Mouse (Mus musculus) intestine, postnatal 0 days (tissue): ENCODE measurements around the gene Gm9844. TPM values are rescaled to one million over a fixed set of nuclear protein-coding genes. Genes with fewer than 3 reads are reported as not detected.
"Not testable (repeated sequence)": the region's sequence is repeated elsewhere in the genome, so short reads cannot be mapped to it uniquely, and the experiment has no call there.

ENCODE experiments used
- ATAC-seq: fragments of 200-750 bp; cut with Nextera tagmentation; 2 replicates; pipeline ENCODE4 v1.8.0; 2017; ENCODE audit warnings: mild to moderate bottlenecking, moderate TSS enrichment, moderate library complexity
- H3K27ac ChIP-seq: fragments of 300-500 bp; sonication (generic); 2 replicates; pipeline ENCODE4 v1.5.1; 2014; ENCODE audit warnings: mild to moderate bottlenecking, low read depth, low read length, moderate library complexity
- H3K27me3 ChIP-seq: fragments of 300-500 bp; sonication (generic); replicated peaks from 2 replicates; pipeline ENCODE4 v1.6.1; 2014; ENCODE audit warnings: low read length, mixed read lengths; ENCODE audit not compliant: control insufficient read depth, insufficient read depth
- H3K36me3 ChIP-seq: fragments of 300-500 bp; sonication (generic); 2 replicates; pipeline ENCODE4 v1.6.1; 2014; ENCODE audit warnings: mild to moderate bottlenecking, moderate library complexity; ENCODE audit not compliant: control insufficient read depth, insufficient read depth
- H3K4me1 ChIP-seq: fragments of 300-500 bp; sonication (generic); replicated peaks from 2 replicates; pipeline ENCODE4 v1.6.1; 2014; ENCODE audit warnings: antibody characterized with exemption, low read length, mixed read lengths; ENCODE audit not compliant: control insufficient read depth, insufficient read depth
- H3K4me2 ChIP-seq: fragments of 300-500 bp; sonication (generic); replicated peaks from 2 replicates; pipeline ENCODE4 v1.6.1; 2014; ENCODE audit warnings: low read depth, mild to moderate bottlenecking, moderate library complexity
- H3K4me3 ChIP-seq: fragments of 300-500 bp; sonication (generic); 2 replicates; pipeline ENCODE4 v1.5.1; 2014; ENCODE audit warnings: low read depth, low read length
- H3K9ac ChIP-seq: fragments of 300-500 bp; sonication (generic); 2 replicates; pipeline ENCODE4 v1.6.1; 2014; ENCODE audit warnings: mild to moderate bottlenecking, low read depth, low read length
- H3K9me3 ChIP-seq: fragments of 300-500 bp; sonication (generic); 2 replicates; pipeline ENCODE4 v1.6.1; 2016; ENCODE audit warnings: mixed run types; ENCODE audit not compliant: control insufficient read depth
- CTCF ChIP-seq: sonication (generic); IDR thresholded peaks from 2 replicates; pipeline ENCODE4 v1.5.1; 2016; ENCODE audit warnings: low read depth, mild to moderate bottlenecking, control low read depth, antibody characterized with exemption, moderate library complexity
- WGBS: fragments of 180-500 bp; shearing (Covaris S2); extraction: QIAGEN DNeasy Blood & Tissue Kit; methylation state at CpG from one replicate; pipeline ENCODE4 v1.1.7; 2014; 5-methylcytosine and 5-hydroxymethylcytosine counted together
- polyA plus RNA-seq: library from polyadenylated mRNA; unstranded; fragments of >200 nt; fragmentation: Nextera tagmentation; extraction: Ambion mirVana; gene quantifications from 2 replicates; pipeline ENCODE4 v1.2.1, GENCODE M21; 2015

Gene Gm9844
- polyA plus RNA-seq, 1 experiment from 2014 or later, result 28.0 TPM

DNA sequence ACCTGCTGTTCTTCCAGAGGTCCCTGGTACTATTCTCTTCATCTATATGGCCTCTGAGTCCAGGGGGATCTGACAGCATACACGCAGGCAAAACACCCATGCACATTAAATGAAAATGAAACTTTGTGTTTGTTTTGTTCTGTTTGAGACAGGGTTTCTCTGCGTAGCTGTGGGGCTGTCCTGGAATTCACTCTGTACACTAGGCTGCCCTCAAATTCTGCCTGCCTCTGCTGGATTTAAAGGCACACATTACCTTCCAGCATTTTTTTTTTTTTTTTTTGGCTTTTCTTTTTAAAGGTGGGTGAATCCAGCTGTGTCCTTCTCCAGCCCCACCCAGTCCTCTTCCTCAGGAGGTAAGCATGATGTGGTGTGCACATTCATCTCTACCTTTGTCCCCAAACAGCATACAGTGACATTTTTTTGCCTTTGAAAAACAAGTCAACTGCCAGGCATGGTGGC is 30.1 kb downstream of the Gm9844 start:
- Histone ChIP-seq H3K27ac (no peak overlapping the region), H3K9me3 (no peaks in the 10 kb centered on the region), H3K4me2 (no peak overlapping the region), H3K27me3 (no peaks in the 10 kb centered on the region), H3K36me3 (peaks cover 30% of the 10 kb centered on the region), H3K4me1 (no peaks in the 10 kb centered on the region), H3K4me3 (no peak overlapping the region), H3K9ac (no peak overlapping the region)
- 58% methylated on average over 2 of the region's 2 CpGs for WGBS
- no peak for TF ChIP-seq CTCF
- ATAC-seq, result no peak

DNA sequence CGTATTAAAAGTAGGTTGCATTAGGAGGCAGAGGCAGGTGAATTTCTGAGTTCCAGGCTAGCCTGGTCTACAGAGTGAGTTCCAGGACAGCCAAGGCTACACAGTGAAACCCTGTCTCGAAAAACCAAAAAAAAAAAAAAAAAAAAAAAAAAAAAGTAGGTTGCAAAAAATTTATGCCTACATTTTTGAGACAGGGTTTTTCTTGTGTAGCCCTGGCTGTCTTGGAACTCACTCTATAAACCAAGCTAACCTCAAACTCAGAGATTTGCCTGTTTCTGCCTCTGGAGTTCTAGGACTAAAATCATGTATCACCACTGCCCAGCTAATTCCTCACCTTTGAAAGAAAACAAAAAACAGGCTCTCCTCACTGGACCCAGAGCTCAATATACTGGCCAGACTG is 33.7 kb downstream of the Gm9844 start:
- H3K4me3 ChIP-seq, H3K9ac ChIP-seq, H3K4me1 ChIP-seq, H3K36me3 ChIP-seq, H3K9me3 ChIP-seq, H3K27ac ChIP-seq, H3K27me3 ChIP-seq, ATAC-seq, H3K4me2 ChIP-seq: not testable (repeated sequence)
- WGBS, result 90% methylated on average over 2 of the region's 2 CpGs

DNA sequence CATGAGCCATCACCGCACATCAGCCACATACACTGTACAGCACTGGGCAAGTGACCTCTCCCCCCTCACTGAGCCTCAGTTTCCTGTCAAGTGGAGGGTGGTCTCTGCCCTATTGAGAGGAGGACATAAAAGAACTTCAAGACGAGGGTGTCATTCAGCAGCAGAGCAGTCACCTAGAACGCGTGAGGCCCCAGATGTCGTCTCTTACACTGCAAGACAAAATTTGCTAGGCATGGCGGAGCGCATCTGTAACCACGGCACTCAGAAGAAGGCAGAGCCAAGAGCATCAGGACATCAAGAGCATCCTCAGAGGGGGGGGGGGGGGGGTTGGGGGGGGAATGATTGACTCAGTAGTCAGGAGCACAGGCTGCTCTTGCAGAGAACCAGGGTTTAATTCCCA is 34.3 kb downstream of the Gm9844 start:
- ATAC-seq, result no peak
- Histone ChIP-seq H3K27ac (no peak overlapping the region), H3K4me2 (no peak overlapping the region), H3K9me3 (no peaks in the 10 kb centered on the region), H3K4me3 (no peak overlapping the region), H3K9ac (no peak overlapping the region), H3K4me1 (no peaks in the 10 kb centered on the region), H3K36me3 (no peaks in the 10 kb centered on the region; the same call in 1 of the 2 replicates), H3K27me3 (no peaks in the 10 kb centered on the region)
- 91% methylated on average over 8 of the region's 8 CpGs for WGBS
- no peak for TF ChIP-seq CTCF

DNA sequence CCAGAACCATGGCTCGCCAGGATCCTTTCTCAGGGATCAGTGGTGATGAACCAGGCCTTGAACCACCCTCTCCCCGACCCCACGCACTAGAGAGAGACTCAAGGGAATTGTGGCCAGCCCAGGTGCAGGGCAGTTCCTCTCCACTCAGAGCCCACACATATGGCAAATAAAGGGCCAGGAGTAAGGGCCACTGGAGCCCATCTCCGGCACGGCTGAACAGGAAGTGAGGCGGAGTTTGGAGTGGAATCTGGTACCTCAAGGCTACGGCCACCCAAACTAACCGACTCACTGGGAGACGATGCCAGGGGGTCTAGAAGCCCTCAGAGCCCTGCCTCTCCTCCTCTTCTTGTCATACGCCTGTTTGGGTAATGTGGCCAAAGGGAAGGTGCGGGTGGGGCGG is 35.2 kb downstream of the Gm9844 start, which contains the start of gene Cd79a:
Cd79a (plus strand) TSS at position 158 of the 400 bp plus-strand sequence.
- H3K9me3 ChIP-seq, result no peaks in the 10 kb centered on the region
- H3K4me2 ChIP-seq, result no peak within 1 kb of the TSS
- H3K27me3 ChIP-seq, result no peaks in the 10 kb centered on the region
- no peak within 1 kb of the TSS for H3K4me3 ChIP-seq
- H3K27ac ChIP-seq, result no peak within 1 kb of the TSS
- no peaks in the 10 kb centered on the region for H3K4me1 ChIP-seq
- no peaks in the 10 kb centered on the region for H3K36me3 ChIP-seq
- no peak within 1 kb of the TSS for H3K9ac ChIP-seq
- TF ChIP-seq CTCF, result no peak
- WGBS, result 71% methylated on average over 12 of the region's 12 CpGs
- ATAC-seq, result no peak

DNA sequence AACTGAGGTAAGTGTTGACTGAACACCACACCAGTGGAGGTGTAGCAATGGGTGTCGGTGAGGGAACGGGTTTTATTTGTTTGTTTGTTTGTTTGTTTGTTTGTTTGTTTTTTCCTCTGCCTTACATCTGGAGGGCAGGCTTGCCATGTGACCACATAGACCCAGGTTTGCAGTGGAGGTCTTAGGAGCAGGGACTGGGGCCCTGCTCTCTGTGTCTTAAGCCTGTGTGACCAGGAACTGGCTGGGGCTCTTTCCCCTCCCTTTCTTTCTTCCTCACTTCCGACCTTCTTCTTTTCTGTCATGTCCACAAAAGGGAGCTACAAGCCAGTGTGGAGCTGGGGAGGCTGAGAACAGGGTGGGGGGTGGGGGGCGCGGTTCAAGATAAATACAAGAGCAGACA is 35.9 kb downstream of the Gm9844 start:
- Histone ChIP-seq H3K9ac (no peak overlapping the region), H3K4me2 (no peak overlapping the region), H3K9me3 (no peaks in the 10 kb centered on the region), H3K27ac (no peak overlapping the region), H3K4me3 (no peak overlapping the region), H3K36me3 (no peaks in the 10 kb centered on the region), H3K27me3 (no peaks in the 10 kb centered on the region), H3K4me1 (no peaks in the 10 kb centered on the region)
- 66% methylated on average over 5 of the region's 5 CpGs for WGBS
- no peak for ATAC-seq
- no peak for TF ChIP-seq CTCF

DNA sequence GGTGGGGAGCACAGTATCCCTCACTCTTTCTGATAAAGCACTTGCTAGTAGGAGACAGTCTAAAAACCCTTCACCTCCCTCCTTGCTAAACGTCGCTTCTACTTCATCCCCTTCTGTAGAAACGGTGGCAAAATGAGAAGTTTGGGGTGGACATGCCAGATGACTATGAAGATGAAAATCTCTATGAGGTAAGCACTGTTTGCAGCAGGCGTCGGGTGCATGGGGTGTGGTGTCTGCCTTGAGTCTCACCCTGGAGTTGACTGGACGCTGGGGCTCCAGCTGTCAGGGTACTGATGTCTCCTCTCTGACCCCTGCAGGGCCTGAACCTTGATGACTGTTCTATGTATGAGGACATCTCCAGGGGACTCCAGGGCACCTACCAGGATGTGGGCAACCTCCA is 39.1 kb downstream of the Gm9844 start:
- no peak for ATAC-seq

DNA sequence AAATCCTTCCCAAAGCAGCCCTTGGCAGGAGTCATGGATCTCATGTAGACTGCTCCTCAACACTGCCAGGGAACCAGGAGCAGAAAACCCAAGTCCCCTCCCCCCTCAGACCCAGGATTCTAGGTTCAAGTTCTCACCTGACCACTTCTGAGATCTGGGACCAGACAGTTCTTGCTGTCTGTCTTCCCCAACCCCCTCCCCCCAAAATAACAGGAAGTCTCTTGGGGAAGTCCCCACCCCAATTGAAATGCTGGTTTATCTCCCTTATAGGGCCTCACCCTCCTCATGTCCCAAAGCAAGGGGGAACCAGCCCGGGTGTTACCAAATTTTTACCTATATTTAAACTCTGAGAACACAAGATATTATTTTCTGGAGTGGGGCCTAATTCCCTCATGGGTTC is 39.8 kb downstream of the Gm9844 start:
- H3K4me1 ChIP-seq, result no peaks in the 10 kb centered on the region
- no peak for TF ChIP-seq CTCF
- H3K4me2 ChIP-seq, result peak overlapping the region; percentile 75; the same call in 1 of the 2 replicates
- no peaks in the 10 kb centered on the region for H3K9me3 ChIP-seq
- H3K4me3 ChIP-seq, result no peak overlapping the region
- no peak overlapping the region for H3K9ac ChIP-seq
- no peaks in the 10 kb centered on the region for H3K27me3 ChIP-seq
- 47% methylated on average over 1 of the region's 1 CpGs for WGBS
- H3K36me3 ChIP-seq, result no peaks in the 10 kb centered on the region
- no peak overlapping the region for H3K27ac ChIP-seq
- no peak for ATAC-seq

More for the DNA sequence above, 39.1 kb downstream of the Gm9844 start:
- Histone ChIP-seq H3K4me1 (no peaks in the 10 kb centered on the region), H3K36me3 (no peaks in the 10 kb centered on the region), H3K4me2 (no peak overlapping the region), H3K4me3 (no peak overlapping the region), H3K27ac (no peak overlapping the region), H3K9me3 (no peaks in the 10 kb centered on the region), H3K9ac (no peak overlapping the region), H3K27me3 (no peaks in the 10 kb centered on the region)
- no peak for TF ChIP-seq CTCF
- WGBS, result 56% methylated on average over 6 of the region's 6 CpGs
